Mouse (Mus musculus): Measurements from ENCODE around the gene Gzmm.

The Gzmm gene

GRCm38 (mm10) chr10:79728323-79729249, 39.8 kb downstream of the Gzmm start:
- DNase-seq (ENCODE audit: low read depth): no peak

GRCm38 (mm10) chr10:79729357-79729965, 40.6 kb downstream of the Gzmm start:
- DNase-seq (ENCODE audit: low read depth): no peak

DNA sequence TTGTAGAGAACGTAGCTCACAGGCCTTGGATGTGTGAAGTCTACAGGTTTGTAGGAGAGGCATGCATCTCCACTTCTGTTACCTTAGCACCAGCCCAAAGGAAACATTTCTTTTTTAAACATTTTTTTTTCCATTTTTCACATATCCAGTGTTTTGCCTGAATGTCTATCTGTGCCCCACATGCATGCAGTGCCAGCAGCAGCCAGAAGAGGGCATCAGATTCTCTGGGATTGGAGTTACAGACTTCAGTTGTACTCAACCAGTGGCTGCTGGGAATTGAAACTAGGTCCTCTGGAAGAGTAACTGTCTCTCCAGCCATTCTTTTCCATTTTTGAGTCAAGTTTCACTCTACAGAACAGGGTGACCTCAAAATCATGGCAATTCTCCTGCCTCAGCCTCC, 43.7 kb downstream of the Gzmm start:
- no peak for DNase-seq (ENCODE audit: low read depth)

- no peak for DNase-seq (ENCODE audit: low read depth)
These were observed 45.0 kb downstream of the Gzmm start for GRCm38 (mm10) chr10:79733847-79734246.

DNA sequence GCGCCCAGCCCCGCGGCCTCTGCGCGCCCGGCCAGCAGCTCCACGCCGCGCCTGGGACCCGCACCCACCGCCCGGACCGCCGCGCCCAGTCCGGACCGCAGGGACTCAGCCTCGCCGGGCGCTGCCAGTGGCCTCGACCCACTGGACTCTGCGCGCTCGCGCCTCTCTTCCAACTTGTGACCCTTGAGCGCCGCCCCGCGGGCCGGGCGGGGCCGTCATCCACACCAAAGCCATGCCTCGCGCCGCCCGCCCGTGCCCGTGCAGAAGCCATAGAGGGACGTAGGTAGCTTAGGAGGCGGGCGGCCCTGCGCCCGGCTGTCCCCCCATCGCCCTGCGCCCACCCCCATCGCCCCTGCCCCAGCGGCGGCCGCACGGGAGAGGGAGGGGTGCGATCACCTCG, 46.5 kb downstream of the Gzmm start:
- DNase-seq (ENCODE audit: low read depth): no peak

DNA sequence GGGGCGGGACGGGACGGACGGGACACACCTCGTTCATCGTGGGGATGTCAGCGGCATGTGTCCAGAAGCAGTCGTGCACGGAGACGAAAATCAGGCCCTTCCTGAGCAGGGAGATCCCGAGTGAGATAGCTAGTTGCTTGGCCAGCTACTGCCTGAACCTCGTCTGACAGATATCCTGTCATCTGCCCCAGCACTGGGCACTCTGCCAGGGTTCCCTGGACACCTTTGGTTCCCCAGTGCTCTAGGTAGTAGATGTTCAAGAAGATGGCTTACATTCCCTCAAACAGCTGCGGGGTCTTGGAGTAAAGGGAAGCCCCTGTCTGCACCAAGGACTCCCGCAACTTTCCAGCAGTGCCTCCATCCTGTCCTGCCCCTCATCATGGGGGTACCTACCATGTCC, 47.9 kb downstream of the Gzmm start:
- no peak for DNase-seq (ENCODE audit: low read depth)

GRCm38 (mm10) chr10:79738259-79738658, 49.4 kb downstream of the Gzmm start:
- DNase-seq (ENCODE audit: low read depth): no peak

- DNase-seq (ENCODE audit: low read depth): no peak
These were observed 50.4 kb downstream of the Gzmm start for GRCm38 (mm10) chr10:79739234-79739633.

- DNase-seq (ENCODE audit: low read depth): no peak
These were observed 52.0 kb downstream of the Gzmm start for GRCm38 (mm10) chr10:79740863-79741262.

DNA sequence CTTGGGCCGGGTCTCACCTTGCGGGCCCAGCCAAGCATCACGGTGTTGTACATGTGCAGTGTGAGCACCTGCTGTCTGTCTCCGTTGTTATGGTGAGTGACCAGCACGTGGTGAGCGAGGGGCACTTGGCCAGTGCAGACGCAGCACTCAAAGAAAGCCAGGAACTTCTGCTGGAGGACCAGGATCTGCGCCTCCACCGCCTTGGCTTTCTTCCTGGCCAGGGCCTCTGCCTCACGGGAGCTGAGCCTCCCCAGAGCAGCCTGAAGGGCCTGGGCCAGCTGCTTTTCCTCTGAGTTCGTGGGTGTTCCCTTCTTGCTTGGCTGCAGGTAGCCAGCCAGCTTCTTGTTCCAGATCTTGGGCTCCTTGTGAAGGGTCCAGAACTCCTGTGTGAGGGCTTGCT, 54.3 kb downstream of the Gzmm start:
- DNase-seq (ENCODE audit: low read depth): no peak

GRCm38 (mm10) chr10:79743650-79744365, 55.0 kb downstream of the Gzmm start:
- DNase-seq (ENCODE audit: low read depth): no peak
